Mouse (Mus musculus) liver, adult 2 months (tissue): ENCODE data around the gene St6galnac3.

ENCODE experiments used
- CTCF ChIP-seq: fragments of 200-500 bp; IDR thresholded peaks from 2 replicates; pipeline ENCODE4 v1.5.1; 2011; ENCODE audit warnings: low read depth, low read length, control low read depth
- POLR2A ChIP-seq: fragments of 200-500 bp; IDR thresholded peaks from 2 replicates; pipeline ENCODE4 v1.6.1; 2011; ENCODE audit warnings: low read length, control low read depth; ENCODE audit not compliant: insufficient read depth; ENCODE audit errors: extremely low read depth

DNA sequence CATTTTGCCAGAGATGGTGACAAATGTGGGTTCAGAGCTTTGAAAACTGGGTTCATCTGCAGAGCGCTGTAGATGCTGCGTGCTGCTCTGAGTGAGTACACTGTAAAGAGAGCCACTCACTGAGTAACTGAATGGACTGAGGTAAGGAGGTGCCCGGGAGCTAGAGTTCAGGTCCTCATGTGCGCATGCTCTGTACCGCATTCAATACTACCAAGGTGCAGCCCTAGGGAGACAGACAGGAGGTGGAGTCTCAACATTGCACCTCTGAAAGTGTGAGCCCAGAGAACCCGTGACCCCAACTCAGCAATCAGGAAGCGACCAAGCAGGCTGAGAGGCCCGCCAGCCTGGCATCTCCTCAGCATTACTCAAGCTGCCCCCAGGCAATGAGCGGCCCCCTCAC lies 62.2 kb downstream of the St6galnac3 start:
- TF ChIP-seq POLR2A (no peak), CTCF (no peak)
